Mouse (Mus musculus) liver, embryonic 13.5 days (tissue): ENCODE measurements around the gene Lfng. TPM values are rescaled to one million over a fixed set of nuclear protein-coding genes. Genes with fewer than 3 reads are reported as not detected.

Experiments used
- polyA plus RNA-seq: library from polyadenylated mRNA; unstranded; fragments of >200 nt; fragmentation: Nextera tagmentation; extraction: Ambion mirVana; gene quantifications from 2 replicates; pipeline ENCODE4 v1.2.1, GENCODE M21; 2015

The Lfng gene
- polyA plus RNA-seq, 1 experiment from 2014 or later, result 8.0 TPM

Other genes with a start within 250 kb of the Lfng start
- gene Snx8, start 218.1 kb upstream of the Lfng start, polyA plus RNA-seq, result 10.5 and 10.9 TPM in 2 replicates
- gene Eif3b, start 188.0 kb upstream of the Lfng start, polyA plus RNA-seq, result 101 and 120 TPM in 2 replicates
- not detected in 2 replicates for gene Gm4869, start 161.7 kb upstream of the Lfng start, polyA plus RNA-seq
- 9.3 and 9.9 TPM in 2 replicates for gene Chst12, start 101.8 kb upstream of the Lfng start, polyA plus RNA-seq
- gene Grifin, start 42.2 kb upstream of the Lfng start, polyA plus RNA-seq, result 4.6 and 4.9 TPM in 2 replicates
- 4.8 and 4.9 TPM in 2 replicates for gene Ttyh3, start 41.7 kb downstream of the Lfng start, polyA plus RNA-seq
- gene Iqce, start 95.1 kb downstream of the Lfng start, polyA plus RNA-seq, result 4.3 and 5.6 TPM in 2 replicates
- gene Brat1, start 97.7 kb downstream of the Lfng start, polyA plus RNA-seq, result 8.0 and 8.2 TPM in 2 replicates
- gene Amz1, start 116.8 kb downstream of the Lfng start, polyA plus RNA-seq, result 0.82 and 0.97 TPM in 2 replicates
- gene Gna12, start 223.1 kb downstream of the Lfng start, polyA plus RNA-seq, result 5.3 and 7.0 TPM in 2 replicates